Mouse (Mus musculus) CD4-positive, CD25-positive, alpha-beta regulatory T cell, adult 2 months (primary cell): ENCODE data around the gene Olfr832.
"Not testable (repeated sequence)": the region's sequence is repeated elsewhere in the genome, so short reads cannot be mapped to it uniquely, and the experiment has no call there.

Experiments
- DNase-seq: peaks from one replicate; pipeline ENCODE4 v3.0.0-alpha.2; 2012; ENCODE audit warnings: low read depth, low spot score

Olfr832 gene

DNA sequence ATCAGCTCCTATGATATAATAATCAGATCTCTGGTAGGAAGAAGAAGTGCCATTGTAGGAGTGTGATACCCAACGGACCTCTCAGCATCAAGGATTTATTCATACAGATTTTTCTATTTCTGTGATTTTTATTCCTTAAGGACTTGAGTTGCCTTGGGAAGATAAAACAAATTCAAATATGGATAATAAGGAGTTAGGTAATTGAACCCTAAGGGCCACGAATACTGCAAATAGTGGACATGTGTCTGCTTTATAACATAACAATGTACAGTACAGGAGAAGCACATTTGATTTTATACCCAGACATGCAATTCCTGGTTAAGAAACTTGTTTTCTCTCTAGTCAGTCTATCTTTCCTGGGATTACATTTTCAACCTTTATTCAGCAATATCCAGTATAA is at the start of gene Olfr832:
Gene Olfr832, plus strand, starts transcription at position 301 of the 400 bp plus-strand sequence.
- DNase-seq = not testable (repeated sequence)

- DNase-seq = not testable (repeated sequence)
Observed at GRCm38 (mm10) chr9:18907699-18908098, 29.2 kb upstream of the Olfr832 start.

GRCm38 (mm10) chr9:18927921-18928320 is 9.0 kb upstream of the Olfr832 start:
- not testable (repeated sequence) for DNase-seq

- no peak for DNase-seq
Observed at GRCm38 (mm10) chr9:18962021-18962420, 25.1 kb downstream of the Olfr832 start.

DNA sequence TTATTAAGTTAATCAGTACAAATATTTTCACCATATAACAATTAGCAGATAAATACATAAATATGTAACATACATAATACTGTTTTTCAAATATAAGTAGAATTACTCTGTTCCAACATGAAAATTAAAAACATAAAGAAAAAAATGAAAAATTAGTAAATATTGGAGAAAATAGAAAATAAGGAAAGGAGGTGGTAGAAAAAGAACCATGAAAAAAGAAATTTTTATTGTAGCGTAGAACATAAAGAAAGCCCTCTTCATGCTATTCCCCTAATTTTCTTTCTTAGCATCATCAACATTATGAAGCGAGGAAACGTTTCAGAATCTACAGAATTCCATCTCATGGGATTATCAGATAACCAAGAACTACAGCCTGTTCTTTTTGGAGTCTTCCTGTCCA is 50.8 kb downstream of the Olfr832 start, which contains the start of gene Olfr834:
Gene Olfr834, plus strand, starts transcription at position 301 of the 400 bp plus-strand sequence.
- no peak for DNase-seq
